Mouse (Mus musculus) heart, adult 9 months (tissue): ENCODE measurements around the gene Cacna2d2.
A peak's percentile ranks its signal among the peaks of the same experiment; 100 is the strongest.
"Not testable (repeated sequence)": the region's sequence is repeated elsewhere in the genome, so short reads cannot be mapped to it uniquely, and the experiment has no call there.

Experiments used
- DNase-seq, 2 experiments: peaks; one replicate each; pipeline ENCODE4 v3.0.0; 2022; ENCODE audit warnings: low spot score in 2 of 2

The Cacna2d2 gene

GRCm38 (mm10) chr9:107553541-107554318, 154.3 kb downstream of the Cacna2d2 start:
- DNase-seq: no peak

- DNase-seq: peak; percentile 94 to 96
Measured at GRCm38 (mm10) chr9:107554319-107554825, 155.0 kb downstream of the Cacna2d2 start.

DNA sequence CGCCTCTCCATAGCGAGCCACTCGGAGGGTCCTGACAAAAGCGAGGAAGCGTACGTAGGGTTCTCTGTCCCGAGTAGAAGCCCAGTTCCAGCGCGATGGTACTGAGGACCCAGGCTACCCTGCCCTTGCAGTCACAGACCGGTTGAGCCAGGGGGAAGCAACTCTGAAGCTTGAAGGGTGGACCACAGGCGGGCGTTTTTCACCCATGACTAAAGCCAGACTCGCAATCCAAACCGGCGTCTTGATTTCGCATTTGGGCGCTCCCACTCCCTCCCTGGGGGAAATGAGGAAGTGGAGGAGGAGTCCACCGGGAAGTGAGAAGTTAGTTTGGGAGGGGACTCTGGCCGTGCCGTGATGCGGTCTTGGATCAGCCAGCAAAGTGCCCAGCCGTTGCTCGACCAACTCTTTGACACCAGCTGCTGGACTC, 155.6 kb downstream of the Cacna2d2 start:
- DNase-seq: peak; percentile 89 to 90

DNA sequence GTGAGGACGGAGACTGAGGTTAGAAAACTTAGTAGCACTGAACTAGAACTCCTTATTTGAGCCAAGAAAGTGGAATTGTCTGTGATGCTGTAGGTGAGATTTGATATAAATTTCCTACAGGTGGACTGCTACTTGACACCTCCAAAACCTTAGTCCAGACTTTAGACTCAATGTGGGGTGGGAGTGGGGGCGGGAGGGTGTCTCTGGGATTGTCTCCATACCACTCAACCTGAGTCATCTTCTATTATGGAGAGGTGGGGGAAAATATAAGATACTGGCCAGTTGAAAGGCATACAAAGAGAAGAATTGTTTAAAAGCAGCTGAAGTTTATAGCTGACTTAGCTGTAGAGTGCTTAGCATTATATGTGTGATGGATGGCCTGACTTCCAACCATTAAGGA, 156.3 kb downstream of the Cacna2d2 start:
- DNase-seq: no peak

GRCm38 (mm10) chr9:107556346-107556745, 156.9 kb downstream of the Cacna2d2 start:
- DNase-seq: no peak

- peak; percentile 96 to 98 for DNase-seq
Measured at GRCm38 (mm10) chr9:107563029-107563581, 163.7 kb downstream of the Cacna2d2 start, which contains the start of gene Tusc2. Gene Tusc2, plus strand, starts transcription at chr9:107563255.

DNA sequence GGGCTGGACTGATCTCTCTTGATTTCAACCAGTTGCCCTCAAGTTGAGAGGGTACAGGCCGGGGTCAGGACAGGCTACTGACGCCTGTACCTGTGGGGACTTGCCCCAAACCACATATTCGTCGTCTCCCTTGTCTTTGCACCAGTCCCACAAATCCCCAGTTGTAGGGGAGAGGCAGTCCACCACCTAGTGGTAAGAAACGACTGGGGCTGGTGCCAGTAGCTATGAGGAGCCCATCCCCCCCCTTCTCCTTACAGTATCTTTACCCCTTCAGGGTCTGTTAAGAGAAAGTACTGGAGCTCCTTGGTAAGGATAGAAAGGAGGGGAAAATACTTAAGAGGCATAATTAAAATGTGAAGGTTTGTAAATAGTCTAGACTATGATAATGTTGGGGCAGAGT, 166.1 kb downstream of the Cacna2d2 start:
- DNase-seq: not testable (repeated sequence)

DNA sequence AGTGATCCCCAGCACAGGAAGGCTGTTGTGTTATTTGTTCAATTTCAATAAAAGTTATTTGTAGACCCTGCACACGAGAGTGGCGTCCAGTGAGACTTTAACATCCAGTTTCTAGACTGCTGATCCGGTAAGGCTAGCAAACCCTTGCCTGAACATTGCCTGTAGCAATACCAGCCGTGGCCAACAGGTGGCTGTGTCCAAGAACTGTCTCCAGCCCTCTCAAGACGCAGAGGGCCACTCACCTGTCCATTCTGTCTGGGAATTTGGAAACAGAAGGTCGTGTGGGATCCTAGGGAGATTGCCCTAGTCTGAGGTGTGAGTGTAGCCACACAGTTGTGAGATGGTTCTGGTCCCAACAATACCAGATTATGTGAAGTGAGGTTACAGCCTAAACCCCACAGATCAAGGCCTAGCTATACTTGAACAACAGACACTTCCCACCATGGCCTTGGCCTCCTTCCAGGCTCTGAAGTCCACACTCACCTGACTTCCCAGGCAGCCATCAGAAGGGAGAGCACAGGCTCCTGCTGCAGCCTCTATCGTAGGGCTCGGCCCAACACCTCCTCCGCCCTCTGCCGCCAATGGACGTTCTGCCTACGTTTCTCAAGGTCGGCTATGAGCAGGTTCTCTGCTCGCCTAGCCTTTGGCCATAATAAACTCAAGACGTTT, 166.8 kb downstream of the Cacna2d2 start:
- DNase-seq: peak; percentile 77 to 81

GRCm38 (mm10) chr9:107566855-107567254, 167.4 kb downstream of the Cacna2d2 start:
- peak; percentile 81 to 92 for DNase-seq

DNA sequence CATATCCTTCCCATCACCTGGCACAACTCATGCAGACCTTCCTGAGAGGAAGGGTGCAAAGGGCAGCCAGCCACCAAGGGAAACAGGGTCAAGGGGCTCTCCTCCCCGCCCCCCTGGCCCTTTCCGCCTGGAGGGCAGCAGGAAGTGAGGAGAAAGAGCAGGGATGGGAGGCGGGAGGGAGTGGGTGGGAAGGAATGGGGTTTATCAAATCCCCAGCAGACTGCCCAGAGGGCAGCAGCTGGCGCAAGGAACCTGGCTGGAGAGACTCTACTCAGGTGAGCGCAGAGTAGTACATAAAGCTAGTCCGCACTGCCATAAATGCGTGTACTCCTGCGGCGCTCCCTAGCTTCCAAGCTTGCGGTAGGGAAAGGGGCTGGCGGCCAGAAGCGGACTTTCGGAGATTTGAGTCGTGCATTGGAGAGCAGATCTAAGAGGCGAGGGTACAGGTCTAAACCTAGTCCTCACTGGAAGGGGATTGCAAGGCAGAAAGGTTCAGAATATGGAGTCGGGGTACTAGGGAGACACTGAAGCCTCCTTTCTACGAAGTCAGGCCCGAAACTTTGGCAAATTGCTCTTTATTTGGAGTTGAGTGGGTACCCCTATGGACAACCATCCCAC, 168.4 kb downstream of the Cacna2d2 start, which contains the start of gene Hyal2:
Gene Hyal2, plus strand, starts transcription at position 244 of the 618 bp plus-strand sequence.
- peak in 1 of 2 experiments; percentile 64 for DNase-seq

DNA sequence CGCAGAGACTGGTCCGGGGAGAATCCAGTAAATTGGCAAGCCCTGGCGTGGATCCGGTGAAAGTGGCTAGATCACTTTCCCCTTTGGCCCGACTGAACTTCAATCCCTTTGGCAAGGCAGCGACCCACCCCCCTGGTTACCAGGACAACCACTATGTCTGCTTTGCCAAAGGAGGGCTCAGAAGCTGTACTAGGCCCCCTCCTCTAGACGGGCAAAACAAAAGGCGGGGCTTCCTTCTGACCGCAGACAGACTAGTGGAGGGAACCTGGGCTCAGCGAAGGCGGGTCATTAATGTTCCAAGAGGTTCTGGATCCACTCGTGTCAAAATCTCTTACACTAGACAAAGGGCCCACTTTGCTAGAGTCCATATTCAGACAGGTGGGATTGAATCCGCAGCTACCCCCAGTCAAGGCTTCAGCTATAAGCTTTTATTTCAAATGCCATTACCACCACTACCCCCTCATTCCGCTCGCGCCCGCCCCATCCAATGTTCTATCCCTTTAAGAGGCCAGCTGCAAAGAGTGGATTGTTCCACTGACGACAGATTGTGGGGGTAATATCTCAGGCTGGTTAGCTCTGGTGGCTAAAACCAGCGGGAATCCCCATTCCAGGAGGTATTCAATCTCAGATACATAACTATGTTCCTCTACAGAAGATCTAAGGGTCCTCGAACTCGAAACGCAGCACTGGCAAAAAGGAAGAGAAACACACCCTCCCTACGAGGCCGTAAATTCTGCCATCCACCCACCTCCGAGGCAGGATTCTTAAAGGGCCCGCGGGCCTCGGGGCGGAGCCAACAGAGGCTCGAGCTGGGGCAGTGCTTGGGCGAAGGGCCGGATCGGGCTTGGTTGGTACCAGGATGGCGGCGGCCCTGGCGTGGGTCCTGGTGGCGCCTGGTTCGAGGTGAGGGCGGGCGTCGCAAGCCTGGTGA, 169.2 kb downstream of the Cacna2d2 start:
- peak; percentile 85 to 90 for DNase-seq

- DNase-seq: no peak
Measured at GRCm38 (mm10) chr9:107569270-107569669, 169.9 kb downstream of the Cacna2d2 start.

DNA sequence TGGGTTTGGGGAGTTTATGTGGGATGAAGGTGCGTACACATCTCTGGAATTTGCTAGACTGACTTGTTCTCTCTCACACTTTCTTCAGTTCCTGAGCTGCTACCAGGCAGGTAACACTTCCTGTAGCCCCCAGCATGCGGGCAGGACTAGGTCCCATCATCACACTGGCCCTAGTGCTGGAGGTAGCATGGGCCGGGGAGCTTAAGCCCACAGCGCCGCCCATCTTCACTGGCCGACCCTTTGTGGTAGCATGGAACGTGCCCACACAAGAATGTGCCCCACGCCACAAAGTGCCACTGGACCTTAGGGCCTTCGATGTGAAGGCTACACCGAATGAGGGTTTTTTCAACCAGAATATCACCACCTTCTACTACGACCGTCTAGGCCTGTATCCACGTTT, 170.6 kb downstream of the Cacna2d2 start:
- no peak for DNase-seq

GRCm38 (mm10) chr9:107570845-107571244, 171.4 kb downstream of the Cacna2d2 start:
- no peak for DNase-seq

- peak in 1 of 2 experiments; percentile 69 for DNase-seq
Measured at GRCm38 (mm10) chr9:107571534-107572326, 172.3 kb downstream of the Cacna2d2 start.

DNA sequence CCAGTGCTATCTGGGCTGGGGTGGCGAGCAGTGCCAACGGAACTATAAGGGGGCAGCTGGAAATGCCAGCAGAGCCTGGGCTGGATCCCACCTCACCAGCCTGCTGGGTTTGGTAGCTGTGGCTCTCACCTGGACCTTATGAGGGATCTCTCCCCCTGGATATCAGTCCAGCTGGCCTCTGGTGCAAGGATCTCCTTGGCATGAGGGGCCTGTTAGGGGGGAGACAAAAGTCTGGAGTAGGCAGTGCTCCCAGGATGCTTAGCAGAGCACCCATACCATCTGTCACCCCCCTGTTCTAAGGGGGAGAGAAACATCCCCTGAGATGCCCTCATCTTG, 172.9 kb downstream of the Cacna2d2 start:
- no peak for DNase-seq

DNA sequence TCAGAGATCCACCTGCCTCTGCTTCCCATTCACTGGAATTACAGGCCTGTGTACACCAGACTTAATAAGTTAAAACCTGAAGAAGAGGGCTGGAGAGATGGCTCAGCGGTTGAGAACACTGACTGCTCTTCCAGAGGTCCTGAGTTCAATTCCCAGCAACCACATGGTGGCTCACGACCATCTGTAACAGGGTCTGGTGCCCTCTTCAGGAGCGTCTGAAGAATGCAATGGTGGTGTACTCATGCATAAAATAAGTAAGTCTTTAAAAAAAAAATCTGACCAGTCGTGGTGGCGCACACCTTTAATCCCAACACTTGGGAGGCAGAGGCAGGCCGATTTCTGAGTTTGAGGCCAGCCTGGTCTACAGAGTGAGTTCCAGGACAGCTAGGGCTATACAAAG, 174.4 kb downstream of the Cacna2d2 start:
- DNase-seq: not testable (repeated sequence)

GRCm38 (mm10) chr9:107575579-107576356, 176.4 kb downstream of the Cacna2d2 start:
- DNase-seq: no peak
